Mouse (Mus musculus): ENCODE measurements around the gene Ctps. TPM values are rescaled to one million over a fixed set of nuclear protein-coding genes. Genes with fewer than 3 reads are reported as not detected.

Ctps gene
- total RNA-seq, 2 experiments from 2014 or later: 55.6 to 58.3 TPM

Other genes starting within 250 kb of the Ctps start
- 100 to 1,000 TPM; 110 to 118 TPM for gene Scmh1, start 165.0 kb downstream of the Ctps start, total RNA-seq (2021)
- under 1 TPM; 0.18 to 0.27 TPM for gene Slfnl1, start 38.0 kb downstream of the Ctps start, total RNA-seq (2021)
- gene Gm8439, start 18.5 kb upstream of the Ctps start, total RNA-seq (2021): not detected
- gene Cited4, start 96.3 kb upstream of the Ctps start, total RNA-seq (2021): 1 to 10 TPM; 3.5 to 4.5 TPM
- 1 to 10 TPM; 8.8 TPM for gene Kcnq4, start 178.3 kb upstream of the Ctps start, total RNA-seq (2021)